Mouse (Mus musculus): ENCODE measurements at regions not wholly inside any gene's neighbourhood (a gene's known extent, or its start where the extent isn't known, plus 50 kb on each side); places are given as distances from the start of the nearest gene placed in this dataset.

GRCm38 (mm10) chr9:61070861-61071260 is 276.5 kb downstream of the Uaca start:
- TF ChIP-seq NANOG (IDR thresholded peaks at IDR 0.05; ENCODE audit: borderline replicate concordance, low read length) (no peak), CTCF (conservative IDR thresholded peaks at IDR 0.05; ENCODE audit: low read length) (no peak)
